Mouse (Mus musculus): ENCODE data around the gene Adam30.

GRCm38 (mm10) chr3:98206977-98207376 is 46.5 kb downstream of the Adam30 start:
- TF ChIP-seq CHD2 (IDR thresholded peaks at IDR 0.05; ENCODE audit: low read depth, low read length) = no peak
- TF ChIP-seq ZC3H11A (IDR thresholded peaks at IDR 0.05; ENCODE audit: borderline replicate concordance, low read depth, low read length) = no peak
- no peak for TF ChIP-seq ZNF384 (IDR thresholded peaks at IDR 0.05; ENCODE audit: low read depth, low read length)
- TF ChIP-seq HCFC1 (IDR thresholded peaks at IDR 0.05; ENCODE audit: borderline replicate concordance, insufficient read depth, low read length) = no peak
- no peak for TF ChIP-seq MAFK (IDR thresholded peaks at IDR 0.05; ENCODE audit: insufficient read depth, low read depth, low read length)

Data from ES-E14 (cell line).